Mouse (Mus musculus) layer of hippocampus, adult 9-11 months (tissue): ENCODE measurements around the gene C330021F23Rik.

Source experiments
- DNase-seq: peaks from one replicate; pipeline ENCODE4 v3.0.0; 2022

Gene C330021F23Rik

DNA sequence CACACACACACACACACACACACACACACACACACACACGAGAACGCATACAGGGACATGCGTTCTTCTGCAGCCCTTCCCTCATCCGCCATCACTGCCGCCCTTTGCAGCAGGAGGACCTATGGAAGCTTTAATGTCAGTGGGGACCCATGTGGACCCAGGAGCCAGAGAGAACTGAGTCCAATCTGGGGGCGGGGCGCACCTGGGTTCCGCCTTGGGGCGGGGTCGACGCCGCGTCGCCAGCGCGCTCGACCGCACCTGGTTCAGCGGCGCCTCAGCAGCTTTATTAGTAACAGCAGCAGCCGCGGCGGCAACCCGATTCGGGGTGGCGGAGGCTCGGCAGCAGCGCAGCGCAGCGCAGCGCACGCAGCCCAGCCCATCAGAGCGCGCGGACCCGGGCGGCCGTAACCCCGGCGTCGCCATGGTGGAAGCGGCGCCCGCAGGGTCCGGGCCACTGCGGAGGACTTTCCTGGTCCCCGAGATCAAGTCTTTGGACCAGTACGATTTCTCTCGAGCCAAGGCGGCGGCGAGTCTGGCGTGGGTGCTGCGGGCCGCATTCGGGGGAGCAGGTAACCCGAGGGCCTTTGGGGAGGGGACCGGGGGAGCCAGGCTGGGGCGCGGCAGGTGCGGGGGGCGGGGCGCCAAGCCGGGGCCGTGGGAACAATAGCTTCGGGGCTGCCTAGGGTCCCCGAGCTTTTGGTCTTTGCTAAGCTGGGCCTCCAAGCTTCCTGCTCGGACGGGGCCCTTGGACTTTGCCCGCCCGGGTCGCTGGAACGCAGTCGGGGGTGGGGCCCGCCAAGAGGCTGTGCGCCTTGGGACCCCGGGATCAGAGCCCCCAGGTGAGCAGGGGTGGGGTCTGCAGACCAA lies 19.8 kb downstream of the C330021F23Rik start:
- peak; percentile 61 for DNase-seq

DNA sequence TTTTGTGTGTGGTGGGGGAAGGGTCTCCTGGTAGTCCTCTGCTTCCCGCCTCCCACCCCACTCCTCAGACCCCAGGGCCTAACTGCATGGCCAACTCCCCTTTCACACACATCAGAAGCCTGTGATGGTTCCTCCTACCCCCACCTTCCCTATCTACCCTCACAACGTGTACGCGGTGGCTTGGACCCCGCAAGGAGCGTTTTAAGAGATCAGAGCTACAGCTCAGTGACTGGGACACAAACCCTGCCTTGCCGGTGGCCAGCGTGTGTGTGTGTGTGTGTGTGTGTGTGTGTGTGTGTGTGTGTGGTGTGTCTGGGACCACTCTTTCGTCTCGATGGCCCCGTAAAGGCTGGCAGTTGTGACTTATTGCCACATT lies 20.5 kb downstream of the C330021F23Rik start:
- DNase-seq = no peak

DNA sequence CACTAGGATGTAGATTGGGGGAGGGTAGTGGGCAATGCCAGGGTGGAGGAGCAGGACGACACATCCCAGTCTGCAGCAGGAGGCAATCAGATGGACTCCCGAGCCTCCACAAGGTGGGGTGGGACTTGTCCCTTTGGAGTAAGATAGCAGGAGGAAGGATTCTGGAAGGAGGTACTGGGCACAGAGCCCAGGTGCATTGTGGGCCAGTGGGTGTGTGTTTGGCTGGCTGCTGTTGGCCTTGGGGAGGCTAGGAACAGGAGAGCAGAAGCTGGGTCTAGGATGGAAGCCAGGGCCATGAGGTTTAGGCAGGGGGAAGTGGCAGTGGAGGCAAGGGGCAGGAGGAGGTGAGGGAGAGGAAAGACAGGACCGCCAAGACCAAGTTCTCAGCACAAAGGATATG lies 25.7 kb downstream of the C330021F23Rik start:
- DNase-seq = no peak

DNA sequence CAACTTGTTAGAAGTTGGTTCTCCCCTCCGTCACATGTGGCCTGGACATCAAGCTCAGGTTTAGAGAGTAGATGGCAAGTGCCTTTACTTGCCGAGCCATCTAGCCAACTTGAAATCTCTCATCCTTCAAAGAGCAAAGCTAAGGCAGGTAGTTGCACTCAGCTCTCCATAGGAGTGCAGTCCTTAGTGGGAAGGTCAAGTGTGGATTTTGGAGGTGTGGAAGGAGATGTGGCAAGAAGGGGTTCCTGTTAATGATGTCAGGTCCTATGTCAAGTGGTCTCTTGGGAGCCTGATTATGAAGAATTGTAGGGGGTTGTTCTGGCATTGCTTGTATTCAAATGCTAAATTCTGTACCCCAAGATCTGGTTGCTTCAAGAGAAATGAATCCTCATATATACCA lies 26.7 kb downstream of the C330021F23Rik start:
- no peak for DNase-seq

DNA sequence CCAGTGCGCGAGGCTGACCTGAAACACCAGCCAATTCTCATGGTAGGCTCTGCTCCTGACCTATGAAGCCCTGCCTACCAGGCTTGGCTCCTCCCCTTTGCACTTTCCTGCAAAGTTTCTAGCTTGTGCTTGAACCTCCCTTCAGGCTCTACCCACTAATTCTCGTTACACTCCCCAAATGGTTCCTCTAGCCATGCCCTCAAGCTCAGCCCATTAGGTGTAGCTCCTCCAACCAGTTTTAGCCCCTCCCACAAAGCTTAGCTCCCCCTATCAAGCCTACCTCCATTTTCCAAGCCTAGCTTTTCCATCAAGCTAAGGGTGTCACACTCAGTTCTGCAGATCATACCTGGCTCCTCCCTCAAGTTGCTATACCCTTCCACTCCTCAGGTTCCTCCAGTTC lies 30.3 kb downstream of the C330021F23Rik start:
- no peak for DNase-seq

DNA sequence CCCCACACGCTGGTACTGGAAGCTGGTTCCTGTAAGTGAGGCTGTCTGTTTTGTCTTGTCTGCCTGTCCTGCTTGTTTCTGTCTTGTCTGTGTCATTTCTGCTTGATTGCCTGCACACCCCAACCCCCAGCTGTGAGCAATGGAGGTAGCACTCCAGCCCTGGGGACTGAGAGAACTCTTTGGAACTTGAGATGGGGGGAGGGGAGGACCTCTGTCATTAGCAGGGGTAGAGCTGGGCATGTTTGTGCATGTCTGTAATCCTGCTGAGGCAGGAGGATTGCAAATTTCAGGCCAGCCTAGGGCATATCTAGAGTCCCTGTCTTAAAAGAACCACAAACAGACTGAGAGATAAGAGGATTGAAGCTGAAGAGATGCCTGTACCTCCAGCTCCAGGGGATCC lies 31.4 kb downstream of the C330021F23Rik start:
- no peak for DNase-seq

DNA sequence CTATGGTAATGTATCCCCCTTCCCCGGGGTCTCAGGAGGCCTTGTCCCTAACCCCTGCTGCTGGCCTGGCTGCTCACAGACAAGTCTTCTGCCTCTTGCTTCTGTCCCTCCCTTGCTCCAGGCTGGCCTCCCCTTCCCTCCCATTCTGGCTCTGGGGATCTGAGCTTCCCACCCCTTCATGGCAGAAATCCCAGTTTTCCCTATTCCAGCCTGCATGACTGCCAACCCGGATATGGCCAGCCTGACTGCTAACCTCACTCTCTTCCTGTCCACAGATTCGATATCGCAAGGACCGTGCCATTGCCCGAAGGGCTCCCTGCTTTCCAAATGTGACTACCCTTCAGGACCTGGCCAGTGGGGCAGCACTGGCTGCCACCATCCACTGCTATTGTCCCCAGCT lies 32.6 kb downstream of the C330021F23Rik start:
- no peak for DNase-seq

DNA sequence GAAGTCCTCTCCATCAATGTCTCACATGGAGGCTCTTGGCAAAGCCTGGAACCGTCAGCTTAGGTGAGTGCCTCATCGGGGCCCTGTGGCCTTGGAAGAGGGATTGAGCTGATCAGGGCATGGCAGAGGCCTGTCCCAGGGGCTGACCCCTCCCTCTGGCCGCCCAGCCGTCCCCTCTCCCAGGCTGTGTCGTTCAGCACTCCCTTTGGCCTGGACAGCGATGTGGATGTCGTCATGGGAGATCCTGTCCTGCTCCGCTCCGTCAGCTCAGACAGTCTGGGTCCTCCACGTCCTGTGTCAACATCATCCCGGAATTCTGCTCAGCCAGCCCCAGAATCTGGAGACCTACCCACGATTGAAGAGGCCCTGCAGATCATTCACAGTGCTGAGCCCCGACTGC lies 35.6 kb downstream of the C330021F23Rik start:
- no peak for DNase-seq

DNA sequence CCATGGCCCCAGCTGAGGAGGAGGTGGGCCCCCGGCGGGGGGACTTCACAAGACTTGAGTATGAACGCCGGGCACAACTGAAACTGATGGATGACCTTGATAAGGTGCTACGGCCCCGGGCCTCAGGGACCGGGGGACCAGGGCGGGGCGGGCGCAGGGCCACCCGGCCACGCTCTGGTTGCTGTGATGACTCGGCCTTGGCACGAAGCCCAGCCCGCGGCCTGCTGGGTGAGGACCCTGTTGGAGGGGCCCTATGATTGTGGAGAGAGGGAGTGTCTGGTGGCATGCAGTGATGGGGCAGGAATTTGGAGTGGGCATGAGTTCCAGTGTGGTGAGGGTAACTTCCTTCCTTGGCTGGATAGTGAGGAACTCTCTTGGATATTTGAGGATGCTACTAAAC lies 38.8 kb downstream of the C330021F23Rik start:
- DNase-seq = no peak

DNA sequence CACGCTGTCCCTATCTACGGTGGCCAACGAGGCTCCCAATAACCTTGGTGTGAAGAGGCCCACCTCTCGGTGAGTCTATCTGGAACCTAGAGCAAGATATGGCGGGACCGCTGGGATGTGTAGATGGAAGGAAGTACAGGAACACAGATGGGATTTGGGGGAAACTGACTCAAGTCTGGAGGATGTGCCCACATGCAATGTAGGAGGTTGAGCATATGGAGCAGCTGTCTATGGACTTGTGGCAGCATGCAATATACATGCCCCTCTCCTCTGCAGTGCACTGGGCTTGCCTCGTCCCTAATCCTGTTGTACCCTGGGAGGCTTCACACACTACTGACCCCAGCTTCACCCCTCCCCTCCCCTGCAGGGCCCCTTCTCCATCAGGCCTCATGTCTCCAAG lies 40.0 kb downstream of the C330021F23Rik start:
- peak; percentile 68 for DNase-seq

DNA sequence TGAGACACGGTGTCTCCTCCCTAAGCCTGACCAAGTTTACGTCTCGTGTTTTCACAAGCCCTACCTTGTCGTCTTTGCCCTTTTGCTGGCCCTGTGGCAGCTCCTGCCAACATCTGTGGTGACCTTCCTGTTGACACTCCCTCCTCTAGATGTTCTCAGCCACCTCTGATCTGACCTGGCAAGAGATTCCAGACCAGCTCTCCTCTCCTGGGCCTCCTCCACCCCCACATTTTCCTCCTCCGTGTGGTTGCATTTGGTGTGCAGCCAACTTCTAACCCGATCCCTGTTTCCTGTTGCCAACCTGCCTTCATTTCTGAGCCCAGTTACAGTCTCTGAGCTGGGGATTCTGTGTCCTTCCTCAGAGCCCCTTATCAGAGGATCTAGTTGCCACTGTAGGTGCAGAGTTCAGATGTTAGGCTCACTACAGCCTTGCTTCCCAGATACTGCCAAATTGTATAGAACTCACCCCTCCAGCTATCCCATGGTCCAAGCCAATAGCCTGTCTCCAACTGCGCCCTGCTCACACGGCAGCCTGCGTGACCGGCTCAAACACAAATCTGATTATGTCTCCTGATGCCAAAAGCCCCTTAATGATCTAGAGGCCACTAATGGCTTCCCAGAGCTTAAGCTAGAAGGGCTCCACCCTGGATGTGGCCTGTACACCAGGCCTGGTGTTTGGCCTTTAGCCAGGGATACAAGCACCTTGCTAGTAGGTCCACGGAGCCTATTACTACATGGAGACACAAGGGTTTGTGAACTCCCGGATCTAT lies 41.4 kb downstream of the C330021F23Rik start:
- no peak for DNase-seq

DNA sequence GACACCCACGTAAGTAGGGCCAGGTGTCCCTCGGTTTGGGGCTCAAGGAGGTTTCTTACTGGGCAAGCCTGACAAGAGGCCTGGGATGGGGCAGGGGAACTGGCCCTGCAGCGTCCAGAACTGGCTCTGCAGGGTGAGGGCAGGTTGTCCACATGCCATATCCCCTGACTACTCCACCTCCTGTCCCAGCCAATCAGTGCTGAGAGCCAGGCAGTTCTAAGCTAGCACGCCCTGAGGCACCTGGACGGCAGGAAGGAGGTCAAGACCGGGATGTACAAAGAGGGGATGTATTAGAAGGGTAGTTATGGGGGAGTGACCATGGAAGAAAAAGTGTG lies 42.0 kb downstream of the C330021F23Rik start:
- DNase-seq = no peak

DNA sequence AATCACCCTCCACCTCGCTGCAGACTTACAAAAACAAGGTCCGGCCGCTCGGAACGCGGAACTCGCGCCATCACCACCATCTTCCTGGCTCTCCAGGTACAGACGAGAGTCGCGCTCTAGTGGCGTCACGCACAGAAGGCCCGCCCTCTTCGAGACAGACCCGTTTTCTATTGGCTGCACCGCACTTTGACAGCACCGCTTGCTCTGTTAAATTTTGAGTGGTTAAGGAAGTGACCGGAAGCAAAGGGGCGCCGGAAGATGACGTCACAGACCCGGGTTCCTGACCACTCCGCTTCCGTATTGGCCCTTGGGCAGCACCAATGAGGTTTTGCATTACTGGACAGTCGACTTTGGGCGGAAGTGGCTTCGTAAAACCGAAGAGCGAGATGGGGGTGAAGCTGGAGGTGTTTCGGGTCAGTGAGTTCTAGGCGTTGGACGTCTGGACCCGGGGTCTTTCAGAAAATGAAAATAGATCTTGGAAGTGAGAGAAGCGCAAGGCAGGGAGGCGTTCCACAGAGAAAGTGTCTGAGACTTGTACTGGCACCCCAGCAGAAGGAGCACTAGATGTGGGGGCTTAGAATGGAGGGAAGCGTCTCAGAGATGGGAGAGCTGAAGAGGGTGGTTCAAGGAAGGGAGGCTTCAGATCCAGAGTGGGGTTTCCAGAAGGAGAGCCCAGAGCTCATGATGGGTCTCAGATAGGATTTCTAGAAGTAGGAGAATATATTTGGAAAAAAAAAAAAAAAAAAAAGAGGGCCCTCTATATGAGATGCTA lies 53.6 kb downstream of the C330021F23Rik start, which contains the start of the genes Xab2 and Pet100:
Gene Xab2 (minus strand): TSS at position 118 of the 772 bp plus-strand sequence.
Gene Pet100 (plus strand): TSS at position 350 of the 772 bp plus-strand sequence.
- peak; percentile 100 for DNase-seq

DNA sequence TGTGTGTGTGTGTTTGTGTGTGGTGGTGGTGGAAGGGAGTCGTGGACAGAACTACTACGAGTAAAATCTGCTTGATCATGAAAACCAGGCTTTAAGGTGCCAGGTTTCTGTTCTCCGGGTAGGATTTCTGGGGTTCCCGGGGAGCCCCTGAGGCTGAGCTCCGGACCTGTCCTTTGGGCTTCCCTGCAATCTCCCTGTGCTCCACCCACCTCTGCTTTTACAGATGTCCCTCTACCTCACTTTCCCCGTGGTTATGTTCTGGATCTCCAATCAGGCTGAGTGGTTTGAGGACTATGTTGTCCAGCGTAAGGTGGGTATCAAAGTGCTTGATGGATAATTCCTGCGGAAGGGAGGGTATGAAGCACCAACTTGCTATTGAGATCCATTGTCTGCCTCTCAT lies 54.3 kb downstream of the C330021F23Rik start:
- no peak for DNase-seq

DNA sequence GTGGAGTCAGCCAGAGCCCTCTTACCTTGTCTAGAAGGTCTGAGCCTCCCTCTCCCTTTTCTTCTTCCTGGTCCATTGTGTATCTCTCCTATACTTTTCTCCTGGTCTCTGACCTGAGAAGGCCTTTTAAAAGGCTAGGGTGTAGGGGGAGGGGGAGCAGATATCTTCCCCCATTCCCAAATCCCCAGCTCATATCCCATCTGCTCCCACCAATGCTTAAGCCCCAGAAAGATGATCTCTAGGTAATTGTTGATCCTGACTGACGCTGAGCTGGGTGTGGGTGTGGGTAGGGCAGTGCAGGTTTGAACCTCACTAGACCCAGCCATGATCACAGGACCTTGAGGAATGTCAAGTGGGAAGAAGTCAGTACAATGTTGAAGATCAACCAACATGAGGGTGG lies 57.7 kb downstream of the C330021F23Rik start, which contains the start of gene Pcp2:
Gene Pcp2 (minus strand): TSS at position 101 of the 400 bp plus-strand sequence.
- DNase-seq = no peak

DNA sequence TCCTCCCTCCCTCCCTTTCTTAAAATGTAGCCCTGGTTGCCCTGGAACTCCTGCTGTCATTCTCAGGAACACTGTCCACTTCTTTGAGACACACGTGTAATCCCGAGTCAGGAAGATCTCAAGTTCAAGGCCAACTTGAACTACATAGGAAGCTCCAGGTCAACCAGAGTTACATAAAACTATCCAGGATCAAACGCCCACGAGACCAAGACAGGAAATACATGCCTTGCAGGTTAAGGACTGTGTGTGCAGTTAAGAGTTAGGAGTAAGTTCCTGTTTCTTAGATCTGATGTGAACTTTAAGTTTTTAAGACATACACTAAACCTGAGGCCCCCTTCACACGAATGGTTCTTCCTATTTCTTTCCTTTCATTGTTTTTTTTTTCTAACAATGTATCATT lies 59.2 kb downstream of the C330021F23Rik start:
- DNase-seq = no peak

DNA sequence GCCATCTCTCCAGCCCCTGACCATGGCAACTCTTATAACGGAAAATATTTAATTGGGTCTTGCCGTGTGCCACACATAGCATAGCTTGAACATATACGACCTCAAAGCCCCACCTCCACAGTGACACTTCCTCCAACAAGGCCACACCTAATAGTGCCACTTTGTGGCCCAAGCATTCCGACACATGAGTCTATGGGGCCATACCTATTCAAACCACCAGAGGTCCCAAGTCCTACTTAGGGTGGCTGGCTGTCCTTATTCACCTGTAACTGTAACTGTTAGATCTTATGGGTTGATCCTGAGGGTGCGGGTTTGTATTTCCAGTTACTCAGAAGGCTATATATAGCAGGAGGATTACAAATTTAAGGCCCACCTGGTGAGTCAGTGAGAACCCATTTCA lies 60.2 kb downstream of the C330021F23Rik start:
- DNase-seq = no peak

DNA sequence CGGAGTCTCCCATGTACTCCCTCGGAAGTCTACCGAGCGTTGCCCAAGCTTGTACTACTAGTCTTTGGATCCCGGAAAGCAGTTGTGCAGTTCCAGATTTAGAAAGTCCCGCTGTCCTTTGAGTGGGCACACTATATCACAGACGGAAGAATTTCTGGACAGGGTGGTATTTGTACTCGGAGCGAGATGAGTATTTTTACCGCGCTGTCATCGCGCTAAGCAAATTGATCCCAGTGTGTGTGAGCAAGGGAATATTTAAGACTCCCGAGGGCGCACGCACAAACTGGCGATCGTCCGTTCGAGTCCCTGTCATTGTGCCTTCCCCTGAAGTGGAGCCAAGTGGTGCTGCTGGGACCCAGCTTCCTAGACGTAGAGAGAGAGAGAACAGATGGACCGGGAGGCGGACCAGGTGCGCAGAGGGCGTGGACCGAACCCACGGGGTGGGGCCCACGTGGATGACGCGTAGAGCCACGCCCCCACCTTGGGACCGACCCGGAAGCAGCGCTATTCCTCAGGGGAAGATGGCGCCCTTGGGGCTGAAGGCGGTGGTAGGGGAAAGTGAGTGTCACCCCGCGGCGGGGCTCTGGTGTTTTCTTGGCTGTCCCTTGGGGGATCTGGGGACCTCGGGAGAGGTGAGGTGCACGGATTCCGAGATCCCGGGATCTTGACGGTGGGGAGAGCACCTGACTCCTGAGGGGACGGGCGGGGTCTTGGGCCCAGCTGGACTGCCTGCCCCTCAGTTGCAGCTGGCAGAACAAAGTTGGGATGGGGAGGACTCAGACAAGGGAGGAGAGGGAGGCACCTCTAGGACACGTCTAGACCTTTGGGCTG lies 63.1 kb downstream of the C330021F23Rik start, which contains the start of gene Stxbp2:
Gene Stxbp2 (plus strand): TSS at position 309 of the 831 bp plus-strand sequence.
- peak; percentile 78 for DNase-seq

DNA sequence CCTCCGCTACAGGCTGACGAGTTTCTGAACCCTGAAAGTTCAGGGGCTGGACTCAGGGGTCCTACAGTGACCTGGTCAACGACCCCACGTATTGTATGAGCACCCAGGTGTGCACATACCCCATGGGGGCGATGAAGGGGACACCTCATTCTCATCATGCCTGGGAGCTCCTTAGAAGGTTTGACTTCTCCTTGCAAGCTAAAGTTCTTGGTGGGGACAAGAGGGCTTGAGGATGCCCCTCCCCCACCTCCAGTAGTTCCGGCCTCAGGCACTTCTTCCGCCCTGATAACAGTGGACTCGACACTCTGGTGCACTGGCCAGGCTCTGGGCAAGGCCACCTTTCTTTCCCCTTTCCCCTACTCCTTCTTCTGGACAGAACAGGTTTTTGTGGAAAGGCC lies 63.7 kb downstream of the C330021F23Rik start:
- no peak for DNase-seq
